Mouse (Mus musculus) E14TG2a.4 (cell line): ENCODE results near the gene Tpm1.

ENCODE experiments used
- CTCF ChIP-seq: conservative IDR thresholded peaks from 2 replicates; pipeline ENCODE4 v1.5.1; 2014; ENCODE audit warnings: low read length
- NANOG ChIP-seq: IDR thresholded peaks from 2 replicates; pipeline ENCODE4 v1.6.1; 2014; ENCODE audit warnings: borderline replicate concordance, low read length, mixed read lengths
- POU5F1 ChIP-seq: IDR thresholded peaks from 2 replicates; pipeline ENCODE4 v1.6.1; 2014; ENCODE audit warnings: low read length, borderline replicate concordance

DNA sequence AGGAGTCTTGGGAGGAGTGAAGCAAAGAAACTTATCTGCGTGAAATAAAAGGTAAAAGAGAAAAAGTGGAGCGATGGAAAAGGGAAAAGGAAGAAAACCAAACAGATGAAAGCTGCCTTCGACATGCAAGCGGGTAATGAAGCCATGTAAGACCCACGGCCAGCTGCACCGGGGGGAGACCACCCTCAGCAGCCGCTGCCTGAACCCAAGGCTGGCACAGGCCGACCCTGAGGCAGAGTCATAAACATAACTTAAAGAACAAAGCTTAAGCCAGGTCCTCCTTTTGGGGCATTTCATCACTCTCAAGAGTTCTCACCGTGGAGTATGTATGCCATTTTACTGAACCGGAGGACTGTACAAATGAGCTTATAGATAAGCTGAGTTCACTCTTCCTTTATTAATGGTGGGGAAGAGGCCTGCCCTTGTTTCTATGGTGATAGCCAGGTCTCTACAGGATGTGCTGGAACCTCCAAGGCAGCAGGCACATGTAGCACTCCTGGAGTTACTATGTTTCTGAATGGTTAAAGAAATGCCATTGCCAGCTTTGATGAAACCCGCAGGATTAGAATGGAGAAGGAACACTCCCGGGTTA, 21.0 kb downstream of the Tpm1 start:
- TF ChIP-seq CTCF (no peak), NANOG (no peak), POU5F1 (no peak)
